Mouse (Mus musculus): Measurements from ENCODE around the gene Pik3r1.

DNA sequence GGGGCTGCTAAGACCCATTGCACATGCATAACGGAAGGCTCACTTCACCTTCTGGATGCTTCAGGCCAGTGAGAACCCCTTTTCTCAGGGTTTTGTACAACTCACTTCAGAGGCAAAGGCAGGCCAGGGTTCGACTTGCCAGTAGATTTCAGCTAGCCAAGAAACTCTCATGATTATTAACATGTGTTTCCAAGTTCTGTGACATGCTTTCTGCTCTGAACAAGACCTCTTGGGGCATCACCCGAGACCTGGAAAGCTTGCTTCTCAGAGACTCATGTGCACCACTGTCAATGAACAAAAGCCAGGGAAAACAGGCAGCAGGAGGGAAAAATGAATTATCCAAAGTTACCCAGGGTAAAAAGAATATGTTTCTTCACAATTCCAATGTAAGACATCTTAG, 71.7 kb downstream of the Pik3r1 start:
- no peak for TF ChIP-seq CTCF (IDR thresholded peaks at IDR 0.05; ENCODE audit: low read depth)
- TF ChIP-seq EP300 (optimal IDR thresholded peaks at IDR 0.05): no peak
